Mouse (Mus musculus) megakaryocyte, embryonic 14.5 days (primary cell): Measurements from ENCODE around the gene Chn1.

ENCODE experiments used
- FLI1 ChIP-seq: IDR thresholded peaks from 2 replicates; pipeline ENCODE4 v1.6.1; 2012; ENCODE audit warnings: low read length, inconsistent platforms, mixed read lengths
- GATA1 ChIP-seq: IDR thresholded peaks from 3 replicates; pipeline ENCODE4 v1.6.1; 2012; ENCODE audit warnings: mixed read lengths, low read length, inconsistent platforms, borderline replicate concordance

GRCm38 (mm10) chr2:73636387-73636786 is 138.8 kb downstream of the Chn1 start:
- TF ChIP-seq FLI1 (no peak), GATA1 (no peak)
